9 mouse cellular contexts compared by ENCODE assay signal in genomic region chr10:122895121-122895770, GRCm38 (mm10).
DNase-seq lines count a peak whose midpoint lies in the region; ATAC-seq lines count a peak whose summit lies in the region.
"Had no signal": no experiment of that assay in that cellular context is flagged by ENCODE, and none has a peak within 500 bp of the region (broad histone marks: within the 10 kb centered on the region; RNA-seq: fewer than 3 reads in every experiment).

No protein-coding gene starts in this region.

- 71% methylated on average over 12 of the region's 12 CpGs for WGBS in heart, embryonic 14.5 days
- 79% methylated on average over 12 of the region's 12 CpGs for WGBS in midbrain, embryonic 12.5 days

- H3K4me1 ChIP-seq in heart, embryonic 14.5 days (ENCODE audit: control insufficient read depth in 2 of 2, insufficient read depth in 2 of 2, low read length in 2 of 2) = peaks cover 18 to 31% of the 10 kb centered on the region in 2 experiments
- H3K4me1 ChIP-seq in midbrain, embryonic 12.5 days = peaks cover 13% of the 10 kb centered on the region
- H3K4me1 ChIP-seq: liver, embryonic 13.5 days had no signal

- peak overlapping the region; percentile 90 to 93 for H3K27ac ChIP-seq in heart, embryonic 14.5 days (replicated peaks in 1 of 2; ENCODE audit: control insufficient read depth in 1 of 2, insufficient read depth in 1 of 2, low read depth in 2 of 2, low read length in 2 of 2)
- H3K27ac ChIP-seq in midbrain, embryonic 12.5 days (replicated peaks) = no peak overlapping the region
- H3K27ac ChIP-seq: liver, embryonic 13.5 days had no signal

- H3K36me3 ChIP-seq in heart, embryonic 14.5 days (ENCODE audit: control insufficient read depth, insufficient read depth, low read length) = no peaks in the 10 kb centered on the region
- H3K36me3 ChIP-seq in midbrain, embryonic 12.5 days = no peaks in the 10 kb centered on the region
- H3K36me3 ChIP-seq: liver, embryonic 13.5 days had no signal

- peak overlapping the region; percentile 20; the same call in 1 of the 2 replicates for H3K4me2 ChIP-seq in heart, embryonic 14.5 days (ENCODE audit: low read length)
- no peak overlapping the region for H3K4me2 ChIP-seq in midbrain, embryonic 12.5 days (replicated peaks)
- H3K4me2 ChIP-seq: liver, embryonic 13.5 days had no signal

- ATAC-seq in heart, embryonic 14.5 days (ENCODE audit: insufficient number of reproducible peaks, insufficient read depth, low FRiP score, low read depth) = peak; percentile 23; the same call in 1 of the 2 replicates
- 0 out of 2 replicates have a peak, but pooled peaks have one; percentile 11 for ATAC-seq in midbrain, embryonic 12.5 days (ENCODE audit: low FRiP score, low read depth)

- H3K4me3 ChIP-seq in heart, embryonic 14.5 days (ENCODE audit: control insufficient read depth in 1 of 2, insufficient read depth in 1 of 2, low read depth in 1 of 2, low read length in 2 of 2) = no peak overlapping the region
- H3K4me3 ChIP-seq in midbrain, embryonic 12.5 days = no peak overlapping the region
- H3K4me3 ChIP-seq: liver, embryonic 13.5 days had no signal

- H3K9ac ChIP-seq in heart, embryonic 14.5 days (ENCODE audit: low read length) = no peak overlapping the region
- no peak overlapping the region for H3K9ac ChIP-seq in midbrain, embryonic 12.5 days (replicated peaks)
- H3K9ac ChIP-seq: liver, embryonic 13.5 days had no signal

- DNase-seq in heart, adult 11 months = peak; percentile 94
- DNase-seq in heart, postnatal 25 days (ENCODE audit: low spot score) = no peak
- peak; percentile 43 to 46 for DNase-seq in adrenal gland, adult 18-20 months (ENCODE audit: low spot score in 2 of 2)
- DNase-seq in embryo, embryonic 11 days = peak; percentile 62
- DNase-seq in layer of hippocampus, adult 9-11 months = peak; percentile 53
- DNase-seq in thymus, postnatal 4 days = peak; percentile 78
- DNase-seq: liver, embryonic 13.5 days had no signal

- intact Hi-C loops in heart, postnatal 25 days (cut with DNase I) = no loop called here

- no peaks in the 10 kb centered on the region for H3K27me3 ChIP-seq in heart, embryonic 14.5 days (ENCODE audit: control insufficient read depth, insufficient read depth, low read length)
- H3K27me3 ChIP-seq in midbrain, embryonic 12.5 days = no peaks in the 10 kb centered on the region
- H3K27me3 ChIP-seq: liver, embryonic 13.5 days had no signal

- H3K9me3 ChIP-seq in heart, embryonic 14.5 days (ENCODE audit: control insufficient read depth, low read length) = no peaks in the 10 kb centered on the region
- H3K9me3 ChIP-seq in midbrain, embryonic 12.5 days = no peaks in the 10 kb centered on the region
- H3K9me3 ChIP-seq: liver, embryonic 13.5 days had no signal
